Mouse (Mus musculus) hindbrain, embryonic 14.5 days (tissue): ENCODE measurements at regions not wholly inside any gene's neighbourhood (a gene's known extent, or its start where the extent isn't known, plus 50 kb on each side); places are given as distances from the start of the nearest gene placed in this dataset.
"Not testable (repeated sequence)": the region's sequence is repeated elsewhere in the genome, so short reads cannot be mapped to it uniquely, and the experiment has no call there.

Source experiments
- ATAC-seq: fragments of 200-750 bp; cut with Nextera tagmentation; 2 replicates; pipeline ENCODE4 v1.8.0; 2017; ENCODE audit warnings: moderate number of reproducible peaks, mild to moderate bottlenecking, moderate TSS enrichment, moderate library complexity; ENCODE audit not compliant: low FRiP score
- DNase-seq: peaks from one replicate; pipeline ENCODE4 v3.0.0-alpha.2; 2015; ENCODE audit warnings: low spot score
- H3K27ac ChIP-seq: fragments of 300-500 bp; sonication (generic); 2 replicates; pipeline ENCODE4 v1.5.1; 2014; ENCODE audit warnings: mild to moderate bottlenecking, moderate library complexity
- H3K27me3 ChIP-seq: fragments of 300-500 bp; sonication (generic); 2 replicates; pipeline ENCODE4 v1.6.1; 2014; ENCODE audit warnings: mild to moderate bottlenecking, low read length, mixed read lengths; ENCODE audit not compliant: control insufficient read depth, insufficient read depth
- H3K36me3 ChIP-seq: fragments of 300-500 bp; sonication (generic); replicated peaks from 2 replicates; pipeline ENCODE4 v1.6.1; 2014; ENCODE audit not compliant: control insufficient read depth, insufficient read depth
- H3K4me1 ChIP-seq: fragments of 300-500 bp; sonication (generic); replicated peaks from 2 replicates; pipeline ENCODE4 v1.6.1; 2014; ENCODE audit warnings: antibody characterized with exemption, low read length, mixed read lengths; ENCODE audit not compliant: control insufficient read depth, insufficient read depth
- H3K4me2 ChIP-seq: fragments of 300-500 bp; sonication (generic); replicated peaks from 2 replicates; pipeline ENCODE4 v1.6.1; 2014; ENCODE audit warnings: mild to moderate bottlenecking, moderate library complexity
- H3K4me3 ChIP-seq: fragments of 300-500 bp; sonication (generic); replicated peaks from 2 replicates; pipeline ENCODE4 v1.5.1; 2014; ENCODE audit warnings: mild to moderate bottlenecking, low read length
- H3K9ac ChIP-seq: fragments of 300-500 bp; sonication (generic); 2 replicates; pipeline ENCODE4 v1.6.1; 2014
- H3K9me3 ChIP-seq: fragments of 300-500 bp; sonication (generic); 2 replicates; pipeline ENCODE4 v1.6.1; 2016; ENCODE audit warnings: low read length; ENCODE audit not compliant: control insufficient read depth
- WGBS: fragments of 180-500 bp; shearing (Covaris S2); extraction: QIAGEN DNeasy Blood & Tissue Kit; methylation state at CpG from one replicate; pipeline ENCODE4 v1.1.7; 2014; 5-methylcytosine and 5-hydroxymethylcytosine counted together

- no peaks in the 10 kb centered on the region for H3K36me3 ChIP-seq
- H3K27me3 ChIP-seq = no peaks in the 10 kb centered on the region
- no peak overlapping the region for H3K4me2 ChIP-seq
- no peak overlapping the region for H3K27ac ChIP-seq
- no peak overlapping the region for H3K9ac ChIP-seq
- ATAC-seq = no peak
- no peaks in the 10 kb centered on the region for H3K9me3 ChIP-seq
- no peaks in the 10 kb centered on the region for H3K4me1 ChIP-seq
- DNase-seq = no peak
- no peak overlapping the region for H3K4me3 ChIP-seq
- 88% methylated on average over 2 of the region's 2 CpGs for WGBS
Measured at GRCm38 (mm10) chr16:46825147-46825546, 326.8 kb upstream of the Nectin3 start.

GRCm38 (mm10) chr16:46822753-46823152 lies 324.4 kb upstream of the Nectin3 start:
- Histone ChIP-seq H3K9ac (no peak overlapping the region), H3K27me3 (no peaks in the 10 kb centered on the region), H3K4me1 (no peaks in the 10 kb centered on the region), H3K4me2 (no peak overlapping the region), H3K4me3 (no peak overlapping the region), H3K27ac (no peak overlapping the region), H3K36me3 (no peaks in the 10 kb centered on the region), H3K9me3 (no peaks in the 10 kb centered on the region)
- DNase-seq (no peak), ATAC-seq (no peak)
- 62% methylated on average over 3 of the region's 3 CpGs for WGBS

- no peaks in the 10 kb centered on the region for H3K4me1 ChIP-seq
- H3K4me2 ChIP-seq = no peak overlapping the region
- H3K9me3 ChIP-seq = no peaks in the 10 kb centered on the region
- 97% methylated on average over 1 of the region's 1 CpGs for WGBS
- no peak overlapping the region for H3K27ac ChIP-seq
- H3K4me3 ChIP-seq = no peak overlapping the region
- H3K36me3 ChIP-seq = no peaks in the 10 kb centered on the region
- no peak for DNase-seq
- no peaks in the 10 kb centered on the region for H3K27me3 ChIP-seq
- ATAC-seq = no peak
- no peak overlapping the region for H3K9ac ChIP-seq
Measured at GRCm38 (mm10) chr16:46818215-46818614, 319.9 kb upstream of the Nectin3 start.

GRCm38 (mm10) chr16:46811835-46812234 lies 313.5 kb upstream of the Nectin3 start:
- not testable (repeated sequence) for H3K27ac ChIP-seq, H3K4me1 ChIP-seq, H3K4me2 ChIP-seq, H3K9ac ChIP-seq, DNase-seq, H3K27me3 ChIP-seq, H3K4me3 ChIP-seq, ATAC-seq, H3K36me3 ChIP-seq, H3K9me3 ChIP-seq

- ATAC-seq (no peak), DNase-seq (no peak)
- H3K36me3 ChIP-seq = no peaks in the 10 kb centered on the region
- H3K9ac ChIP-seq = no peak overlapping the region
- H3K4me1 ChIP-seq = no peaks in the 10 kb centered on the region
- no peak overlapping the region for H3K4me3 ChIP-seq
- H3K9me3 ChIP-seq = no peaks in the 10 kb centered on the region
- H3K27me3 ChIP-seq = no peaks in the 10 kb centered on the region
- no peak overlapping the region for H3K4me2 ChIP-seq
- 86% methylated on average over 2 of the region's 2 CpGs for WGBS
- H3K27ac ChIP-seq = no peak overlapping the region
Measured at GRCm38 (mm10) chr16:46807476-46807875, 309.2 kb upstream of the Nectin3 start.

- Histone ChIP-seq H3K36me3 (no peaks in the 10 kb centered on the region), H3K9ac (no peak overlapping the region), H3K27me3 (no peaks in the 10 kb centered on the region), H3K27ac (no peak overlapping the region), H3K9me3 (no peaks in the 10 kb centered on the region), H3K4me3 (no peak overlapping the region), H3K4me2 (no peak overlapping the region), H3K4me1 (no peaks in the 10 kb centered on the region)
- DNase-seq = no peak
- 56% methylated on average over 5 of the region's 5 CpGs for WGBS
- ATAC-seq = no peak
Measured at GRCm38 (mm10) chr16:46776367-46776766, 278.0 kb upstream of the Nectin3 start.

GRCm38 (mm10) chr16:46769383-46769782 lies 271.1 kb upstream of the Nectin3 start:
- Histone ChIP-seq H3K27ac (no peak overlapping the region), H3K27me3 (no peaks in the 10 kb centered on the region), H3K9me3 (no peaks in the 10 kb centered on the region), H3K4me3 (no peak overlapping the region), H3K4me1 (no peaks in the 10 kb centered on the region), H3K9ac (no peak overlapping the region), H3K36me3 (no peaks in the 10 kb centered on the region), H3K4me2 (no peak overlapping the region)
- DNase-seq = no peak
- no peak for ATAC-seq
- WGBS = 27% methylated on average over 4 of the region's 4 CpGs

GRCm38 (mm10) chr16:46768376-46768775 lies 270.1 kb upstream of the Nectin3 start:
- Histone ChIP-seq H3K4me3 (no peak overlapping the region), H3K36me3 (no peaks in the 10 kb centered on the region), H3K27me3 (no peaks in the 10 kb centered on the region), H3K9me3 (no peaks in the 10 kb centered on the region), H3K27ac (no peak overlapping the region), H3K9ac (no peak overlapping the region), H3K4me1 (no peaks in the 10 kb centered on the region), H3K4me2 (no peak overlapping the region)
- DNase-seq (no peak), ATAC-seq (no peak)
- WGBS = 38% methylated on average over 1 of the region's 1 CpGs

DNA sequence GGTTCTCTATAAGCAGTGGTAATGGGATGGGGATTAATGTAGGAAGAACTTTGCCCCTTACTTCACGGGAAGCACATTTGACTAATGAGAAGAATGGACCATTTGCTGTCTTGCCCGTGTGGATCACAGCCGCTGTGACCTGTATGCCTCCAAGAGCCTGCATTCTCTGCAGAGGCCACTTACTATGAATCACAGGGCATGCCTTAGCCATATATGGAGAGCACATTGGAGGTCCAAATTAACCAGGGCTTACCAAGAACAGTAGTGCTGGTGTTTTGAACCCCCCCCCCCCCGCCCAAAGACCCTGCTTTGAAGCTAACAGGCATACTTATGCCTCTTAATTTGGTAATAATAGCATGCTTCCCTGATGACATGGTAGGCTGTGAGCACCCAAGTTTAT lies 236.8 kb upstream of the Nectin3 start:
- 84% methylated on average over 4 of the region's 4 CpGs for WGBS
- DNase-seq = no peak
- Histone ChIP-seq H3K4me1 (no peaks in the 10 kb centered on the region), H3K27ac (no peak overlapping the region), H3K4me3 (no peak overlapping the region), H3K36me3 (no peaks in the 10 kb centered on the region), H3K9me3 (no peaks in the 10 kb centered on the region), H3K9ac (no peak overlapping the region), H3K27me3 (no peaks in the 10 kb centered on the region), H3K4me2 (no peak overlapping the region)
- no peak for ATAC-seq

- Histone ChIP-seq H3K9ac (no peak overlapping the region), H3K27ac (no peak overlapping the region), H3K27me3 (no peaks in the 10 kb centered on the region), H3K36me3 (no peaks in the 10 kb centered on the region), H3K4me3 (no peak overlapping the region), H3K4me2 (no peak overlapping the region), H3K4me1 (no peaks in the 10 kb centered on the region), H3K9me3 (no peaks in the 10 kb centered on the region)
- ATAC-seq (no peak), DNase-seq (no peak)
- WGBS = 85% methylated on average over 3 of the region's 3 CpGs
Measured at GRCm38 (mm10) chr16:46728424-46728823, 230.1 kb upstream of the Nectin3 start.
